Mouse (Mus musculus): ENCODE data around the gene Kctd7. TPM values are rescaled to one million over a fixed set of nuclear protein-coding genes. Genes with fewer than 3 reads are reported as not detected.
A peak's percentile ranks its signal among the peaks of the same experiment; 100 is the strongest.

The Kctd7 gene
- polyA plus RNA-seq, 1 experiment from 2014 or later, result 5.7 TPM

GRCm38 (mm10) chr5:130158545-130158944 lies 13.9 kb downstream of the Kctd7 start:
- H3K27me3 ChIP-seq (ENCODE audit: control insufficient read depth, insufficient read depth, low read length), result no peaks in the 10 kb centered on the region
- 77% methylated on average over 4 of the region's 4 CpGs for WGBS
- no peak overlapping the region for H3K27ac ChIP-seq (ENCODE audit: low read length)
- no peak overlapping the region for H3K9ac ChIP-seq (ENCODE audit: low read length)
- H3K4me3 ChIP-seq (replicated peaks; ENCODE audit: low read length), result no peak overlapping the region
- no peak for ATAC-seq (ENCODE audit: insufficient read depth, low FRiP score)
- no peaks in the 10 kb centered on the region for H3K4me1 ChIP-seq (ENCODE audit: control insufficient read depth, insufficient read depth, low read length)
- no peaks in the 10 kb centered on the region for H3K9me3 ChIP-seq (replicated peaks; ENCODE audit: control insufficient read depth, low read length)
- H3K4me2 ChIP-seq (ENCODE audit: low read depth, low read length), result no peak overlapping the region
- H3K36me3 ChIP-seq (ENCODE audit: control insufficient read depth, insufficient read depth, low read length), result no peaks in the 10 kb centered on the region

DNA sequence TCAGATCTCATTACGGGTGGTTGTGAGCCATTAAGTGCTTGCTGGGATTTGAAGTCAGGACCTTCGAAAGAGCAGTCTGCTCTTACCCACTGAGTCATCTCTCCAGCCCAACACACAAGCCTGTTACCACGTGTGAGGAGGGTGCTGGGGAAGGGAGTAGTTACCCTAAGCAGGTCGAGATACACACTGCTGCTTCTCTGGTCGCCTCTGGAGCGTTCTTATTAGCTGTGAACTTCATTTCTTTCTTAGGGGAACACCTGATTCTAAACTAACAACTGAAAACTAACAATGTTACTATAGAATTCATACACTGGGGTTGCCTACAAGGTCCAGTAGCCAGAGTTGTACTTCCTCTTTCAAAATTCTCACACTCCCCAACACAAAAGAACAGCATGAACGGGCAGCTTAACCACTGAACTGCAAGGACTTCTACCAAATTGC lies 15.1 kb downstream of the Kctd7 start:
- 63% methylated on average over 7 of the region's 7 CpGs for WGBS

DNA sequence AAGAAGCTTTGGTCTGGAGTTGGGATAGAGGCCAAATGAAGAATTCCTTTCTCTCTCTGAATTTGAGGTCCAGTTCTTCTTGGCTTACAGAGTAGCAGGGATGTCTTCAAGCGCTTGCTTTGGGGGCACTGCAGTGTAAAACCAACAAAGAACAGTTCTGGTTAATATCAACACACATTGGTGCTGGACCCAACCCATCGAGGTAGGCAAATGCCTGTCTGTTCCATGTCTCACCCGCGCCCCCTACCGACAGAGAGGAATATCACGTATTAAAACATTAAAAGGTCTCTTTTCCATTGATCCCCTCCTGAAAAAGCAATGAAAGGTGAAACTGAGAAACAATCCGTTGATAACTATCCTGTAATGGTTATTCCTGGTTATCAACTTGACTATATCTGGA lies 19.0 kb downstream of the Kctd7 start:
- Histone ChIP-seq H3K27me3 (ENCODE audit: control insufficient read depth, insufficient read depth, low read length) (no peaks in the 10 kb centered on the region), H3K4me3 (replicated peaks; ENCODE audit: low read length) (no peak overlapping the region), H3K9ac (ENCODE audit: low read length) (no peak overlapping the region), H3K4me2 (ENCODE audit: low read depth, low read length) (no peak overlapping the region), H3K9me3 (replicated peaks; ENCODE audit: control insufficient read depth, low read length) (no peaks in the 10 kb centered on the region), H3K36me3 (ENCODE audit: control insufficient read depth, insufficient read depth, low read length) (no peaks in the 10 kb centered on the region), H3K4me1 (ENCODE audit: control insufficient read depth, insufficient read depth, low read length) (no peaks in the 10 kb centered on the region), H3K27ac (ENCODE audit: low read length) (no peak overlapping the region)
- 2% methylated on average over 7 of the region's 7 CpGs for WGBS
- peak; percentile 80 for ATAC-seq (ENCODE audit: insufficient read depth, low FRiP score)

More for the DNA sequence above, 15.1 kb downstream of the Kctd7 start:
- Histone ChIP-seq H3K36me3 (ENCODE audit: control insufficient read depth, insufficient read depth, low read length) (no peaks in the 10 kb centered on the region), H3K4me3 (replicated peaks; ENCODE audit: low read length) (no peak overlapping the region), H3K9ac (ENCODE audit: low read length) (no peak overlapping the region), H3K27me3 (ENCODE audit: control insufficient read depth, insufficient read depth, low read length) (no peaks in the 10 kb centered on the region), H3K4me2 (ENCODE audit: low read depth, low read length) (no peak overlapping the region), H3K4me1 (ENCODE audit: control insufficient read depth, insufficient read depth, low read length) (no peaks in the 10 kb centered on the region), H3K9me3 (replicated peaks; ENCODE audit: control insufficient read depth, low read length) (no peaks in the 10 kb centered on the region), H3K27ac (ENCODE audit: low read length) (no peak overlapping the region)
- ATAC-seq (ENCODE audit: insufficient read depth, low FRiP score), result no peak

GRCm38 (mm10) chr5:130165213-130165612 lies 20.6 kb downstream of the Kctd7 start:
- WGBS, result 80% methylated on average over 4 of the region's 4 CpGs
- ATAC-seq (ENCODE audit: insufficient read depth, low FRiP score), result no peak
- H3K4me3 ChIP-seq (replicated peaks; ENCODE audit: low read length), result no peak overlapping the region
- no peak overlapping the region for H3K27ac ChIP-seq (ENCODE audit: low read length)
- H3K4me2 ChIP-seq (ENCODE audit: low read depth, low read length), result no peak overlapping the region
- no peaks in the 10 kb centered on the region for H3K27me3 ChIP-seq (ENCODE audit: control insufficient read depth, insufficient read depth, low read length)
- no peaks in the 10 kb centered on the region for H3K4me1 ChIP-seq (ENCODE audit: control insufficient read depth, insufficient read depth, low read length)
- no peak overlapping the region for H3K9ac ChIP-seq (ENCODE audit: low read length)
- H3K9me3 ChIP-seq (replicated peaks; ENCODE audit: control insufficient read depth, low read length), result no peaks in the 10 kb centered on the region
- no peaks in the 10 kb centered on the region for H3K36me3 ChIP-seq (ENCODE audit: control insufficient read depth, insufficient read depth, low read length)

- Histone ChIP-seq H3K9me3 (replicated peaks; ENCODE audit: control insufficient read depth, low read length) (no peaks in the 10 kb centered on the region), H3K4me3 (replicated peaks; ENCODE audit: low read length) (no peak overlapping the region), H3K27me3 (ENCODE audit: control insufficient read depth, insufficient read depth, low read length) (no peaks in the 10 kb centered on the region), H3K4me2 (ENCODE audit: low read depth, low read length) (no peak overlapping the region), H3K36me3 (ENCODE audit: control insufficient read depth, insufficient read depth, low read length) (no peaks in the 10 kb centered on the region), H3K4me1 (ENCODE audit: control insufficient read depth, insufficient read depth, low read length) (peaks cover 21% of the 10 kb centered on the region), H3K27ac (ENCODE audit: low read length) (no peak overlapping the region), H3K9ac (ENCODE audit: low read length) (no peak overlapping the region)
- 37% methylated on average over 6 of the region's 6 CpGs for WGBS
- ATAC-seq (ENCODE audit: insufficient read depth, low FRiP score), result no peak
These were observed 24.4 kb downstream of the Kctd7 start for GRCm38 (mm10) chr5:130169109-130169508.

DNA sequence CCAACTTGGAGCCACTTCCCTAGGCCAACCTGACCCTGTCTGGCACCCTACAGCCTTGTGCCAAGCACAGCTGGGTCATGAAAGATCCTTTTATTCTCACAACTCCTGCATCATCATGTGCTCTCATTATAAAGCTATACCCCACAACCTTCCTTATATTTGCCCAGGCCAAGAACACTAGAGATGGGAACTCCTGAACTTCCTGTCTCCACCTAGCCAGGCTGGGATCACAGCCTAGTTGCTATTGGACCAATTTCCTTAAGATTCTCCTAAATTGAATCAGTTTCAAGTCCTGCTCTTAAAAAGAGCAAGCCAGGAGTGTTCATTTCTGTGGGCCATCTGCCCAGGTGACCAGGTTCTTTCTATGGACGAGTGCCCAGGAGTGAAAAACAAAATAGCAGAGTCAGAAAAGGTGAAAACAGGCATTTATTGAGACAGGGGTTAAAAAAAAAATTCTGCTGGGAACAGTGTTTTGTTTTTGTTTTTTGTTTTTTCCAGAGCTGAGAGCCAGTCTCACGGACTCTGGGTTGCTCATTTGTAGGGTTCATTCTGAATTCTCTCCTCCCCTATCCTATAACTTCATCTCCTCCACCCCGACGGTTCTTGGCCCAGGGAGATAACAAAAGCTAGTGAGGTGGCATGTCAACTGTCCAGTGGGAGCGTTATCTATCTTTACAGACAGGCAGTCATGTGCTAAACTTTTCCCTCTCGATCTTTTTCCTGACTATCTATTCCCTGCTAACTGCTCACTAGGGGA lies 26.2 kb downstream of the Kctd7 start:
- Histone ChIP-seq H3K9me3 (replicated peaks; ENCODE audit: control insufficient read depth, low read length) (no peaks in the 10 kb centered on the region), H3K4me2 (ENCODE audit: low read depth, low read length) (peak overlapping the region; percentile 80), H3K27me3 (ENCODE audit: control insufficient read depth, insufficient read depth, low read length) (no peaks in the 10 kb centered on the region), H3K4me3 (replicated peaks; ENCODE audit: low read length) (peak overlapping the region; percentile 93), H3K4me1 (ENCODE audit: control insufficient read depth, insufficient read depth, low read length) (peaks cover 21% of the 10 kb centered on the region), H3K27ac (ENCODE audit: low read length) (peak overlapping the region; percentile 96), H3K36me3 (ENCODE audit: control insufficient read depth, insufficient read depth, low read length) (no peaks in the 10 kb centered on the region), H3K9ac (ENCODE audit: low read length) (peak overlapping the region; percentile 93)
- peak; percentile 27 for ATAC-seq (ENCODE audit: insufficient read depth, low FRiP score)
- 8% methylated on average over 6 of the region's 6 CpGs for WGBS

DNA sequence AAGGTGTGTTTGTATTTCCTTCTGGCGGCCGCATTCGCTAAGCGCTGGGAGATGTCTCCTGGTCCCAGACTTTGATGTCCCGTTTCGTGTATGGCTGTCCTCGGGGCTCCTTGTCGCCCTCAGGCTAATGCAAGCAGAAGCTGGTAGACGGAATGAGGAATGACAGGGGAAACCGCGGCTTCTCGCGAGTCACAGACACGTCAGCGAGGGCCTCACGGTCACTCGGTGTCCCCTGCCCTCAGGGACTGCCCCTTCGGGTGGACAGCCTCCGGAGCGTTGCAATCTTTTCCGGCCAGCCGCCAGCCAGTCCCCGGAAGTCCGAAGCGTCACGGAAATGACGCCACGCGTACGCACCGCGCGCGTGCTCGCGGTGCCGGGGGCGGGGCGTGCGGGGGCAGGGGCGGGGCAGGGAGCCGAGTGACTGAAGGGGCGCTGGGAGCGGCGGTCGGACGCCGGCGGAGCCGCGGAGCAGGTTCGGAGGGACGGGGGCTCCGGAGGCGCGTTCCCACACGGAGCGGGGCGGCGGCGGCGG lies 26.8 kb downstream of the Kctd7 start, which contains the start of gene Rabgef1:
TSS of gene Rabgef1 (plus strand) at position 376 of the 532 bp plus-strand sequence.
- H3K36me3 ChIP-seq (ENCODE audit: control insufficient read depth, insufficient read depth, low read length), result no peaks in the 10 kb centered on the region
- peaks cover 21% of the 10 kb centered on the region for H3K4me1 ChIP-seq (ENCODE audit: control insufficient read depth, insufficient read depth, low read length)
- ATAC-seq (ENCODE audit: insufficient read depth, low FRiP score), result peak; percentile 94
- H3K4me3 ChIP-seq (replicated peaks; ENCODE audit: low read length), result peak within 1 kb of the TSS; percentile 93
- under 1% methylated on average over 58 of the region's 62 CpGs for WGBS
- H3K27me3 ChIP-seq (ENCODE audit: control insufficient read depth, insufficient read depth, low read length), result no peaks in the 10 kb centered on the region
- no peaks in the 10 kb centered on the region for H3K9me3 ChIP-seq (replicated peaks; ENCODE audit: control insufficient read depth, low read length)
- H3K4me2 ChIP-seq (ENCODE audit: low read depth, low read length), result peak within 1 kb of the TSS; percentile 80
- H3K27ac ChIP-seq (ENCODE audit: low read length), result peak within 1 kb of the TSS; percentile 96
- H3K9ac ChIP-seq (ENCODE audit: low read length), result peak within 1 kb of the TSS; percentile 93

DNA sequence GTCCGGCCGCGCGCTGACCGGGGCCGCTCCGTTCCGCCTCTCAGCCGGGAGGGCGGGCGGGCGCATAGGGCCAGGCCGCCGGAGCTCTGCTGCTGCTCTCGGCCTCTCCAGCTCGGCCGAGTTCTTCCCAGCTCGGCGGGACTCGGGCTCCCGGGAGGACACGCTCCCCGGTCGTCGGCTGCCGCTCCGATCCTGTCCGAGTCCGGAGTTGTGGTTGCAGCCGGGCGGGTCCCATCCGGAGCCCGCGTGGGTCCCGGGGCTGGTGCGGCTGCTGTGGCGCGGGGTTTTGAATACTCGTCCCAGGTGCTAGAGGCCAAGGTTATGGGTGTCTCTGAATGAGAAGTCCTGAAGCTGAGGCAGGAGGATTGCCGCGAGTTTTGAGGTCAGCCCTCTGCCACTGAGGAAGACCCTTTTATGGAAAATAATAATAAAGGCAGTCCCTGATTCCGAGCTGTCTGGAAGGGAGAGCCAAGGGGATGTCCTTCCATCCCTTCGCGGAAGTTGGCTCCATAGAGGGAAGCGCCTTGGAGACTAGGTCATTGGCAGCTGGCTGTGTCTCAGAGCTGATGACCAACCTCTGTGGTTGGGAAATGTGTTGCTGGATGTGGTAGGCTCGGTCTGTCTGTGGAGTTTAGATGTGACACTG lies 27.4 kb downstream of the Kctd7 start:
- H3K27me3 ChIP-seq (ENCODE audit: control insufficient read depth, insufficient read depth, low read length), result no peaks in the 10 kb centered on the region
- peaks cover 21% of the 10 kb centered on the region for H3K4me1 ChIP-seq (ENCODE audit: control insufficient read depth, insufficient read depth, low read length)
- H3K27ac ChIP-seq (ENCODE audit: low read length), result peak overlapping the region; percentile 88
- H3K36me3 ChIP-seq (ENCODE audit: control insufficient read depth, insufficient read depth, low read length), result no peaks in the 10 kb centered on the region
- H3K4me3 ChIP-seq (replicated peaks; ENCODE audit: low read length), result peak overlapping the region; percentile 93
- H3K9me3 ChIP-seq (replicated peaks; ENCODE audit: control insufficient read depth, low read length), result no peaks in the 10 kb centered on the region
- ATAC-seq (ENCODE audit: insufficient read depth, low FRiP score), result peak; percentile 44
- H3K9ac ChIP-seq (ENCODE audit: low read length), result peak overlapping the region; percentile 93
- peak overlapping the region; percentile 53 for H3K4me2 ChIP-seq (ENCODE audit: low read depth, low read length)
- WGBS, result under 1% methylated on average over 43 of the region's 46 CpGs

DNA sequence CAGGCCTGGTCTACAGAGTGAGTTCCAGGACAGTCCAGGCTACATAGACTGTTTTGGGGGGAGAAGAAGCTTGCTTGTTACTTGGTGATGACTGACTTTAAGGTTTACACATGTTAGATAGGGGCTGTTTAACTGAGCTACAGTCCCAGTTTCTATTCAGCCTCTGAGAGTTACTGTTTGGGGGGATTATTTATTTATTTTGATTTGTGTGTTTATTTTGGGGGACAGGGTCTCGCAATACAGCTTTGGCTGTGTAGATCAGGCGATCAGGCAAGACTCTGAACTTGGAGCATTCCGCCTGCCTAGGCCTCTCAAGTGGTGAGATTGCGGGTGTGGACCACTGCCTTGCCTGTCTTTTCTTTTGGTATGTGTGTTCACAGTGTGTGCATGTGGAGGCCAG lies 28.4 kb downstream of the Kctd7 start:
- Histone ChIP-seq H3K4me1 (ENCODE audit: control insufficient read depth, insufficient read depth, low read length) (peaks cover 23% of the 10 kb centered on the region), H3K36me3 (ENCODE audit: control insufficient read depth, insufficient read depth, low read length) (no peaks in the 10 kb centered on the region), H3K27me3 (ENCODE audit: control insufficient read depth, insufficient read depth, low read length) (no peaks in the 10 kb centered on the region), H3K9me3 (replicated peaks; ENCODE audit: control insufficient read depth, low read length) (no peaks in the 10 kb centered on the region), H3K9ac (ENCODE audit: low read length) (peak overlapping the region; percentile 93; the same call in 1 of the 2 replicates), H3K27ac (ENCODE audit: low read length) (no peak overlapping the region), H3K4me3 (replicated peaks; ENCODE audit: low read length) (peak overlapping the region; percentile 93), H3K4me2 (ENCODE audit: low read depth, low read length) (peak overlapping the region; percentile 53)
- WGBS, result 80% methylated on average over 4 of the region's 4 CpGs
- no peak for ATAC-seq (ENCODE audit: insufficient read depth, low FRiP score)
